Mouse (Mus musculus) forebrain, postnatal 0 days (tissue): ENCODE measurements at regions not wholly inside any gene's neighbourhood (a gene's known extent, or its start where the extent isn't known, plus 50 kb on each side); places are given as distances from the start of the nearest gene placed in this dataset.

Source experiments
- ATAC-seq: fragments of 200-750 bp; cut with Nextera tagmentation; 2 replicates; pipeline ENCODE4 v1.8.0; 2017; ENCODE audit warnings: mild to moderate bottlenecking, moderate library complexity
- DNase-seq: peaks from one replicate; pipeline ENCODE4 v3.0.0-alpha.2; 2015
- H3K27ac ChIP-seq: fragments of 300-500 bp; sonication (generic); 2 replicates; pipeline ENCODE4 v1.5.1; 2014; ENCODE audit warnings: low read depth, mild to moderate bottlenecking, antibody characterized with exemption, low read length, moderate library complexity, mixed read lengths
- H3K27me3 ChIP-seq: fragments of 300-500 bp; sonication (generic); 2 replicates; pipeline ENCODE4 v1.6.1; 2014; ENCODE audit warnings: mild to moderate bottlenecking, low read length, mixed read lengths; ENCODE audit not compliant: insufficient read depth
- H3K36me3 ChIP-seq: fragments of 300-500 bp; sonication (generic); 2 replicates; pipeline ENCODE4 v1.6.1; 2014; ENCODE audit warnings: mild to moderate bottlenecking, moderate library complexity; ENCODE audit not compliant: insufficient read depth
- H3K4me1 ChIP-seq: fragments of 300-500 bp; sonication (generic); 2 replicates; pipeline ENCODE4 v1.6.1; 2014; ENCODE audit warnings: antibody characterized with exemption; ENCODE audit not compliant: insufficient read depth
- H3K4me2 ChIP-seq: fragments of 300-500 bp; sonication (generic); 2 replicates; pipeline ENCODE4 v1.6.1; 2014; ENCODE audit warnings: low read depth, mild to moderate bottlenecking, moderate library complexity
- H3K4me3 ChIP-seq: fragments of 300-500 bp; sonication (generic); 2 replicates; pipeline ENCODE4 v1.5.1; 2014; ENCODE audit warnings: low read depth, low read length, mixed read lengths
- H3K9ac ChIP-seq: fragments of 300-500 bp; sonication (generic); 2 replicates; pipeline ENCODE4 v1.6.1; 2014; ENCODE audit warnings: mild to moderate bottlenecking
- H3K9me3 ChIP-seq: fragments of 300-500 bp; sonication (generic); 2 replicates; pipeline ENCODE4 v1.6.1; 2016; ENCODE audit warnings: low read length
- CTCF ChIP-seq: sonication (generic); IDR thresholded peaks from 2 replicates; pipeline ENCODE4 v1.5.1; 2016; ENCODE audit warnings: antibody characterized with exemption, control low read depth, low read depth
- WGBS: fragments of 180-500 bp; shearing (Covaris S2); extraction: QIAGEN DNeasy Blood & Tissue Kit; methylation state at CpG from one replicate; pipeline ENCODE4 v1.1.7; 2014; 5-methylcytosine and 5-hydroxymethylcytosine counted together

- ATAC-seq (no peak), DNase-seq (no peak)
- H3K27me3 ChIP-seq = no peaks in the 10 kb centered on the region
- no peaks in the 10 kb centered on the region for H3K36me3 ChIP-seq
- no peak overlapping the region for H3K4me2 ChIP-seq
- no peak for TF ChIP-seq CTCF
- WGBS = 46% methylated on average over 5 of the region's 5 CpGs
- no peaks in the 10 kb centered on the region for H3K4me1 ChIP-seq
- H3K9me3 ChIP-seq = no peaks in the 10 kb centered on the region
- H3K27ac ChIP-seq = no peak overlapping the region
- H3K9ac ChIP-seq = no peak overlapping the region
- H3K4me3 ChIP-seq = no peak overlapping the region
Observed at GRCm38 (mm10) chr11:17738879-17739278, 214.8 kb downstream of the Etaa1 start.

- H3K36me3 ChIP-seq = no peaks in the 10 kb centered on the region
- 96% methylated on average over 1 of the region's 1 CpGs for WGBS
- H3K9me3 ChIP-seq = no peaks in the 10 kb centered on the region
- H3K4me2 ChIP-seq = no peak overlapping the region
- no peaks in the 10 kb centered on the region for H3K27me3 ChIP-seq
- no peak overlapping the region for H3K27ac ChIP-seq
- ATAC-seq (no peak), DNase-seq (no peak)
- TF ChIP-seq CTCF = no peak
- no peaks in the 10 kb centered on the region for H3K4me1 ChIP-seq
- H3K9ac ChIP-seq = no peak overlapping the region
- no peak overlapping the region for H3K4me3 ChIP-seq
Observed at GRCm38 (mm10) chr11:17743821-17744220, 209.9 kb downstream of the Etaa1 start.

DNA sequence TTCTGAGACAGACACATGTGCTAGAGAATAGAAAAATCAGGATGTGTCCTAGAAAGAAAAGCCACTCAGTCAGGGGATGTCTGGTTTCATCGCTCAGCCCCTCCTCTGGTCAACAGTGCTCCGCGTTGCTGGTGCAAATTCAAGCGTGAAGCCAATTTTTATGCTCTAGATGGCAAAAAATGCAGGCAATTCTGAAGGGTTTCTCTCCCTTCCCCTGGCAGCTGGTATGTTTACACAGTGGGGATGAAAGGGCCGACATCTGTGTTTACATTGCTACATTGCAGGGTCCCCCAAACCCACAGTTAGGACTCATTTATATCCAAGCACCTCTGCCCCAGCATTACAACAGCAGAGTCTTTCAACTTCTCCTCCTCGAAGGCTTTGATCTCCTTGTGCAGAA lies 203.3 kb downstream of the Etaa1 start:
- DNase-seq = no peak
- no peak overlapping the region for H3K4me2 ChIP-seq
- no peaks in the 10 kb centered on the region for H3K36me3 ChIP-seq
- no peak overlapping the region for H3K27ac ChIP-seq
- H3K27me3 ChIP-seq = no peaks in the 10 kb centered on the region
- no peak overlapping the region for H3K9ac ChIP-seq
- no peak for TF ChIP-seq CTCF
- WGBS = 19% methylated on average over 6 of the region's 6 CpGs
- H3K9me3 ChIP-seq = no peaks in the 10 kb centered on the region
- ATAC-seq = peak; percentile 23; the same call in 1 of the 2 replicates
- H3K4me3 ChIP-seq = no peak overlapping the region
- H3K4me1 ChIP-seq = no peaks in the 10 kb centered on the region

GRCm38 (mm10) chr11:17759224-17759623 lies 194.5 kb downstream of the Etaa1 start:
- no peak overlapping the region for H3K27ac ChIP-seq
- no peak overlapping the region for H3K4me2 ChIP-seq
- DNase-seq (no peak), ATAC-seq (no peak)
- no peak for TF ChIP-seq CTCF
- H3K27me3 ChIP-seq = no peaks in the 10 kb centered on the region
- 68% methylated on average over 2 of the region's 2 CpGs for WGBS
- H3K4me3 ChIP-seq = no peak overlapping the region
- H3K9me3 ChIP-seq = no peaks in the 10 kb centered on the region
- no peak overlapping the region for H3K9ac ChIP-seq
- H3K4me1 ChIP-seq = no peaks in the 10 kb centered on the region
- H3K36me3 ChIP-seq = no peaks in the 10 kb centered on the region

DNA sequence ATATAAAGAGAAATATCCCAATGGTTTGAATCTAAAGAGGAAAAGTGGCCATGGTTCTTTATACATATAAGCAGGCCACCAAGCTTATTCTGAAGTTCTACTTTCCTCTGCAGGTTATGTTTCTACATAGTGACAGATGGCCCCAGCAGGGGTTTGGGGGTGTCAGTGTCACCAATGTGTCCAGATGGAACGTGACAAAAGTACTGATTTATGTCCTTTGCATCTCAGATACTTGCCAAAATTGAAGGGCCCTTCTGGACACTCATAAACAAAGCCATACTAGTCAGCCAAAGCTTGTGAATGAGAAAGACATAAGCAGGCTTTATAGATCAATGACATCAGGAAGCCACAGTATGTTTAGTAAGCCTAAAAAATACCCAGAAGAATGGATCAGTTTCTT lies 190.3 kb downstream of the Etaa1 start:
- Histone ChIP-seq H3K27me3 (no peaks in the 10 kb centered on the region), H3K9ac (no peak overlapping the region), H3K9me3 (no peaks in the 10 kb centered on the region), H3K4me2 (no peak overlapping the region), H3K27ac (no peak overlapping the region), H3K4me3 (no peak overlapping the region), H3K4me1 (no peaks in the 10 kb centered on the region), H3K36me3 (no peaks in the 10 kb centered on the region)
- no peak for TF ChIP-seq CTCF
- DNase-seq (no peak), ATAC-seq (no peak)
- WGBS = 40% methylated on average over 1 of the region's 1 CpGs

- Histone ChIP-seq H3K27me3 (no peaks in the 10 kb centered on the region), H3K4me3 (no peak overlapping the region), H3K27ac (no peak overlapping the region), H3K4me1 (no peaks in the 10 kb centered on the region), H3K4me2 (no peak overlapping the region), H3K9ac (no peak overlapping the region), H3K36me3 (no peaks in the 10 kb centered on the region), H3K9me3 (no peaks in the 10 kb centered on the region)
- DNase-seq (no peak), ATAC-seq (no peak)
- no peak for TF ChIP-seq CTCF
Observed at GRCm38 (mm10) chr11:17764146-17764545, 189.5 kb downstream of the Etaa1 start.

DNA sequence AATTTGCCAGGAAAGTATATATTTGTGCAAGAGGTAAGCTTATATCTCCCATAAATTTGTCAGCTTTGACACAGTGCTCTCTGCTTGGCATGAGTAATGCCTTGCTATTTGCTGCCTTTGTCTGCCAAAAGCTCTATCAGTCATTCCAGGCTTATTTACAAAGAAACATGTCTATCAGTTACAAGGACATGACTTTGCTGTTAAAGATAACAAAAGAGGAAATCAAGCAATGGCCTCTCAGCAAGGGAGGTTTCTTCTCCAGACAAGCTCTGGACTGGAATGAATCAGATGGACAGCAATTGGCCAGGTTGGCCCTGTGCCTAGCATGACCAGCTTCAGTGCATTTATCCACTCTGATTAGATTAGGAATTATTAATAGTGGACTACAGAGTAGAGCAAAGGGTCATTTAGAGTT lies 185.3 kb downstream of the Etaa1 start:
- Histone ChIP-seq H3K9ac (no peak overlapping the region), H3K36me3 (no peaks in the 10 kb centered on the region), H3K4me3 (no peak overlapping the region), H3K27ac (no peak overlapping the region), H3K9me3 (no peaks in the 10 kb centered on the region), H3K4me1 (no peaks in the 10 kb centered on the region), H3K27me3 (no peaks in the 10 kb centered on the region), H3K4me2 (no peak overlapping the region)
- DNase-seq (no peak), ATAC-seq (no peak)
- TF ChIP-seq CTCF = no peak
